Mouse (Mus musculus): ENCODE results near the gene Gm20767. TPM values are rescaled to one million over a fixed set of nuclear protein-coding genes. Genes with fewer than 3 reads are reported as not detected.

Gene Gm20767
- total RNA-seq, 2 experiments from 2014 or later: not detected

Other genes with a start within 250 kb of the Gm20767 start
- not detected for gene Tcstv1, start 245.5 kb upstream of the Gm20767 start, total RNA-seq (2021)
- gene Gm21761, start 211.0 kb upstream of the Gm20767 start, total RNA-seq (2021): not detected
- not detected for gene B020031M17Rik, start 189.4 kb upstream of the Gm20767 start, total RNA-seq (2021)
- not detected for gene Gm36079, start 113.2 kb upstream of the Gm20767 start, total RNA-seq (2021)
- gene Gm21188, start 88.1 kb upstream of the Gm20767 start, total RNA-seq (2021): under 1 TPM in 1 of 2 experiments, not detected in 1; 0.94 TPM
- gene Gm21818, start 32.2 kb downstream of the Gm20767 start, total RNA-seq (2021): not detected
- not detected for gene Gm21762, start 75.7 kb downstream of the Gm20767 start, total RNA-seq (2021)
- not detected for gene Gm21731, start 98.9 kb downstream of the Gm20767 start, total RNA-seq (2021)
- not detected for gene AF067061, start 122.9 kb downstream of the Gm20767 start, total RNA-seq (2021)
- not detected for gene BC147527, start 160.1 kb downstream of the Gm20767 start, total RNA-seq (2021)
- gene Tcstv3, start 176.6 kb downstream of the Gm20767 start, total RNA-seq (2021): not detected

All from left cerebral cortex, adult 2 months (tissue).